Mouse (Mus musculus) layer of hippocampus, postnatal 14 days (tissue): ENCODE results near the gene Slc37a3. TPM values are rescaled to one million over a fixed set of nuclear protein-coding genes. Genes with fewer than 3 reads are reported as not detected.

Experiments
- total RNA-seq, 2 experiments: library from RNA; stranded (reverse); gene quantifications; 2 replicates each; pipeline ENCODE4 v1.2.3; 2021

The Slc37a3 gene
- total RNA-seq, 2 experiments from 2014 or later = 85.7 to 87.6 TPM

Other genes starting within 250 kb of the Slc37a3 start
- gene Kdm7a, start 170.9 kb downstream of the Slc37a3 start, total RNA-seq = 10 to 100 TPM; 29.8 to 33.0 TPM
- gene Rab19, start 3.5 kb upstream of the Slc37a3 start, total RNA-seq = under 1 TPM in 1 of 2 experiments, not detected in 1; 0.21 TPM
- 100 to 1,000 TPM; 145 to 156 TPM for gene Mkrn1, start 42.8 kb upstream of the Slc37a3 start, total RNA-seq
- 10 to 100 TPM; 30.0 to 35.7 TPM for gene Dennd2a, start 180.2 kb upstream of the Slc37a3 start, total RNA-seq
- 10 to 100 TPM; 28.0 to 32.3 TPM for gene Adck2, start 196.2 kb upstream of the Slc37a3 start, total RNA-seq
- gene Gm42420, start 208.1 kb upstream of the Slc37a3 start, total RNA-seq = under 1 TPM in 1 of 2 experiments, not detected in 1; 0.88 TPM
- 100 to 1,000 TPM; 182 to 188 TPM for gene Ndufb2, start 214.9 kb upstream of the Slc37a3 start, total RNA-seq